Mouse (Mus musculus) neural tube, embryonic 12.5 days (tissue): ENCODE data around the gene Cnnm2. TPM values are rescaled to one million over a fixed set of nuclear protein-coding genes. Genes with fewer than 3 reads are reported as not detected.
A peak's percentile ranks its signal among the peaks of the same experiment; 100 is the strongest.
"Not testable (repeated sequence)": the region's sequence is repeated elsewhere in the genome, so short reads cannot be mapped to it uniquely, and the experiment has no call there.

Experiments used
- ATAC-seq: fragments of 200-750 bp; cut with Nextera tagmentation; 2 replicates; pipeline ENCODE4 v1.8.0; 2017; ENCODE audit warnings: low read depth, mild to moderate bottlenecking, moderate TSS enrichment, moderate library complexity; ENCODE audit not compliant: low FRiP score
- H3K27ac ChIP-seq: fragments of 300-500 bp; sonication (generic); 2 replicates; pipeline ENCODE4 v1.5.1; 2016
- H3K27me3 ChIP-seq: fragments of 300-500 bp; sonication (generic); replicated peaks from 2 replicates; pipeline ENCODE4 v1.6.1; 2016; ENCODE audit warnings: mild to moderate bottlenecking
- H3K36me3 ChIP-seq: fragments of 300-500 bp; sonication (generic); 2 replicates; pipeline ENCODE4 v1.6.1; 2016; ENCODE audit warnings: mild to moderate bottlenecking
- H3K4me1 ChIP-seq: fragments of 300-500 bp; sonication (generic); 2 replicates; pipeline ENCODE4 v1.6.1; 2016
- H3K4me2 ChIP-seq: fragments of 300-500 bp; sonication (generic); replicated peaks from 2 replicates; pipeline ENCODE4 v1.6.1; 2016; ENCODE audit warnings: mild to moderate bottlenecking
- H3K4me3 ChIP-seq: fragments of 300-500 bp; sonication (generic); 2 replicates; pipeline ENCODE4 v1.5.1; 2016
- H3K9ac ChIP-seq: fragments of 300-500 bp; sonication (generic); 2 replicates; pipeline ENCODE4 v1.6.1; 2016; ENCODE audit warnings: mild to moderate bottlenecking
- H3K9me3 ChIP-seq: fragments of 300-500 bp; sonication (generic); 2 replicates; pipeline ENCODE4 v1.6.1; 2016; ENCODE audit warnings: mild to moderate bottlenecking
- WGBS: fragments of 180-500 bp; shearing (Covaris S2); methylation state at CpG from one replicate; pipeline ENCODE4 v1.1.7; 2016; 5-methylcytosine and 5-hydroxymethylcytosine counted together
- polyA plus RNA-seq: library from polyadenylated mRNA; unstranded; fragments of >200 nt; fragmentation: Nextera tagmentation; extraction: Ambion mirVana; gene quantifications from 2 replicates; pipeline ENCODE4 v1.2.1, GENCODE M21; 2016

Gene Cnnm2
- polyA plus RNA-seq, 1 experiment from 2014 or later = 8.4 TPM

DNA sequence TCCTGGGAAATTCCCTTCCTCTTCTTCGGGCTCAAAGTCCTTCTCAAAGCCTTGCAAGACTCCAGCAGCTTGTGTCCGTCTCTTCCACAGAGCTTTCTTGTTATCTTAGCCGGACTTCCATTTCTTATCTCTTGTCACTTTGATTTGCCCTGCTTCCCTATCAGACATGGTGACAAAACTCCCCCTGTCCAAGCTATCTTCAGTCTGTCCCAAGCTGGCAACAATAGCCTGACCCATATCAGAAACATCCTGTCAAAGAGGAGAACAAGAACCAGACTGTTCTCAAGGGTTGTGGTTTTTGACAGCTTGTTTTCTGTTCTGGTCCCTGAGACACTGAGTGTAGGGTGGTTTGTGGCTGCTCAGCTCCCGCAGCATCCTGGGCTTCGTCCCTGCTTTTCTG is 26.2 kb upstream of the Cnnm2 start:
- 71% methylated on average over 5 of the region's 5 CpGs for WGBS
- H3K9ac ChIP-seq = no peak overlapping the region
- H3K27me3 ChIP-seq = no peaks in the 10 kb centered on the region
- no peak overlapping the region for H3K4me3 ChIP-seq
- H3K27ac ChIP-seq = no peak overlapping the region
- ATAC-seq = no peak
- H3K4me2 ChIP-seq = no peak overlapping the region
- H3K36me3 ChIP-seq = 0 out of 2 replicates have a peak, but pooled peaks cover 5% of the 10 kb centered on the region
- H3K4me1 ChIP-seq = no peaks in the 10 kb centered on the region
- H3K9me3 ChIP-seq = no peaks in the 10 kb centered on the region

DNA sequence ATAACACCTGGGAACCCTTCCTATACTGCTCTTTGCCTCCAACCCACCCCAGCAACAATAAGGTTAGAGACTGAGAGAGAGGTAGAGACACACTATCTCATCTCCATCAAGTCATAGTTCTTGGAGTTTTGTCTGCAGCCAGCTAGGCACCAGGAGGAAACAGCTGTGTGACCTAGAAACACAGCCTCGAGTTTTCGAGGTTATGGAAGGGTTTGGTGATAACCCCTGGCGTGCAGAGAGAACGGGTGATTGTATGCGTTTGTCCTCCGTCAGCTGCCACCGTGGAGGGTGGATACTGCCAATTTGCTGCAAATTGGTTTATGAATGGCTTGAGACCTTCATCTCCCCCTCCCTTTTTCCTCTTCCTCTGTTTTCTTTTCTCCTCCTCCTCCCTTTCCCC is 24.3 kb upstream of the Cnnm2 start:
- WGBS = 81% methylated on average over 7 of the region's 7 CpGs
- no peak overlapping the region for H3K9ac ChIP-seq
- H3K27ac ChIP-seq = no peak overlapping the region
- no peak overlapping the region for H3K4me2 ChIP-seq
- H3K36me3 ChIP-seq = 0 out of 2 replicates have a peak, but pooled peaks cover 5% of the 10 kb centered on the region
- H3K4me3 ChIP-seq = no peak overlapping the region
- H3K27me3 ChIP-seq = no peaks in the 10 kb centered on the region
- no peaks in the 10 kb centered on the region for H3K9me3 ChIP-seq
- no peaks in the 10 kb centered on the region for H3K4me1 ChIP-seq
- no peak for ATAC-seq

DNA sequence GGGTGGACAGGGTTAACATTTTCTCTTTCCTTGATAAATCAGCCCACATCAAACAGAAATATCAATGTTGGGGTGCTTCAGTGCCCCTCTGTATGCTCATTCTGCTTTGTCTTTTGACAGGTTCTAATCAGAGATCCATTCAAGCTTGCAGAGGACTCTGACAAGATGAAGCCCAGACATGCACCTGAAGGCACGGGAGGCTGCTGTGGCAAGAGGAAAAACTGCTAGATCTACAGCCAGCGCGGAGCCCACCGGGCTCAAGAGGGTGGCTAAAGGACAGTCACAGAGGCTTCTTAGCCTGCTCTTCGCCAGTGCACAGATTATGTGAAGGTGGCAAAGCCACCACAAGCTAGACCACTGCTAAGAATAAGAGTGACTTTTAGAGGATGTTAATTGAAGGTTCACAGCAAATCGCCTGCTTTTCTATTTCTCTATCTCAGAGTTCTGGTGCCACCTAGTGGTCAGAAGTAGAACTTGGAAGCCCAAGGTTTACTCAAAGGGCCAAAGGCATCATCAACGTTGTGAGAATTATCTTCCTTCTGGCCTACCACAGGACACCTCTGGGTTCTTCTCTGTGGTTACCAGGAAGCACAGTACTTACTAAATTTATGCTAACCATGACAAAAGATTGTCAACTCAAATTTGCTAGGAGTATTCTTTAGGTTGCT is 20.9 kb upstream of the Cnnm2 start:
- Histone ChIP-seq H3K4me2 (no peak overlapping the region), H3K4me1 (no peaks in the 10 kb centered on the region), H3K9me3 (no peaks in the 10 kb centered on the region), H3K27ac (no peak overlapping the region), H3K27me3 (no peaks in the 10 kb centered on the region), H3K36me3 (no peaks in the 10 kb centered on the region), H3K9ac (no peak overlapping the region), H3K4me3 (no peak overlapping the region)
- WGBS = 56% methylated on average over 7 of the region's 7 CpGs
- no peak for ATAC-seq

DNA sequence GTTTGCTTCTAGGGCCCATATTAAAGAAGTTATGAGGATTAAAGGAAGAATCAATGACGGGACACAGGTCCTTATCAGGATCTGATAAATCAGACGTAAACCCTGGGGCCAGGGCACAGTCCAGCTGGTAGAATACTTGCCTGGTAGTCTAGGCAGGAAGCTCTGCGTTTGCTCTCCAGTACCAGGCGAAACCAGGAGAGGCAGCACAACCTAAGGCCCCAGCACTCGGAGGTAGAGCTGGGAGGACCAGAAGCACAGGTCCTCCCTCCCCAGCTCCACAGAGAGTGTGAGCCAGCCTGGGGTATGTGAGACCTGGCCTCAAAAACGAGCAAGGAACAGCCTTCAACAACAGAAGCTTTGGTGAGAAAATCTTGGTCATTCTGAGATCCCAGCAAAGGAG is 19.8 kb upstream of the Cnnm2 start:
- no peak overlapping the region for H3K4me2 ChIP-seq
- no peaks in the 10 kb centered on the region for H3K27me3 ChIP-seq
- H3K27ac ChIP-seq = no peak overlapping the region
- H3K9me3 ChIP-seq = no peaks in the 10 kb centered on the region
- 45% methylated on average over 6 of the region's 6 CpGs for WGBS
- no peaks in the 10 kb centered on the region for H3K36me3 ChIP-seq
- no peak for ATAC-seq
- H3K9ac ChIP-seq = no peak overlapping the region
- no peaks in the 10 kb centered on the region for H3K4me1 ChIP-seq
- no peak overlapping the region for H3K4me3 ChIP-seq

DNA sequence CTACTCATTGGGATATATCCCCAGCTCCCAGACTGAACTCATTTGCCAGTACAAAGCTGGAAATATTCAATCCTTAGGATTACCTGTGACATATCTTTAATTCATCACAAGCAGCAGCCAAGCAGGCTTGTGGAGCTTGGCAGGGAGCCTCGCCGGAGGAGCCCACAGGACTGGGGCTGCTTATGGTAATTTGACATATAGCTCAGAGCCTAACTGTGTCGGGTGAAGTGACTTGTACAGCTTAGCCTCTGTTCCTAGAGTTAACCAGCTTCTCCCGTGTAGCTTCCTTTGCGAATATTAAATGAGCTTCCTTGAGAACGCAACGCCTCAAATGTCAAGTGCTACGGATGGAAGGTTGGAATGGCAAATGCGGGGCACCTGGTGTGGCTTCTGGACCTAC is 16.7 kb upstream of the Cnnm2 start:
- Histone ChIP-seq H3K4me2 (no peak overlapping the region), H3K9me3 (no peaks in the 10 kb centered on the region), H3K27ac (no peak overlapping the region), H3K9ac (no peak overlapping the region), H3K27me3 (no peaks in the 10 kb centered on the region), H3K4me1 (no peaks in the 10 kb centered on the region), H3K4me3 (no peak overlapping the region), H3K36me3 (no peaks in the 10 kb centered on the region)
- 76% methylated on average over 9 of the region's 9 CpGs for WGBS
- ATAC-seq = no peak

GRCm38 (mm10) chr19:46747799-46748198 is 13.6 kb upstream of the Cnnm2 start:
- WGBS = 94% methylated on average over 3 of the region's 3 CpGs
- Histone ChIP-seq H3K4me1 (no peaks in the 10 kb centered on the region), H3K9me3 (no peaks in the 10 kb centered on the region), H3K36me3 (no peaks in the 10 kb centered on the region), H3K27ac (no peak overlapping the region), H3K4me3 (no peak overlapping the region), H3K27me3 (no peaks in the 10 kb centered on the region), H3K4me2 (no peak overlapping the region), H3K9ac (no peak overlapping the region)
- ATAC-seq = no peak

DNA sequence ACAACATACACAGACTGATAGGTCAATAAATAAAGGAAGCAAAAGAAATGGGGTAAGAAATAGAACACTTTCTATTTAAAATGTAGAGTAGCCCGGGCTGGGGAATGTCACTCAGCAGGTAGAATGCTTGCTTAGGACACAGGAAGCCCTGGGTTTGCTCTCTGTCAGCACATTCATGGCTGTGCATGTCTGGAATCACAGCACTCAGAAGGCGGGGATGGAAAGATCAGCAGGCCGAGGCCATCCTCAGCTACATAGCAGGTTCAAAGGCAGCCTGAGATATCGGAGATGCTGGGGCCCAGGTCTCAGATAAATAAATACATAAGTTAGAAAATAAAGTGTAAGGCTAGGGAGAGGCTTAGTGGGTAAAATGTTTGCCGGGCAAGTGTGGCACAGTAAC is 9.2 kb upstream of the Cnnm2 start:
- Histone ChIP-seq H3K4me2 (no peak overlapping the region), H3K27ac (no peak overlapping the region), H3K4me3 (no peak overlapping the region), H3K9ac (no peak overlapping the region), H3K4me1 (no peaks in the 10 kb centered on the region), H3K27me3 (no peaks in the 10 kb centered on the region), H3K36me3 (no peaks in the 10 kb centered on the region), H3K9me3 (no peaks in the 10 kb centered on the region)
- no peak for ATAC-seq
- 88% methylated on average over 5 of the region's 5 CpGs for WGBS

DNA sequence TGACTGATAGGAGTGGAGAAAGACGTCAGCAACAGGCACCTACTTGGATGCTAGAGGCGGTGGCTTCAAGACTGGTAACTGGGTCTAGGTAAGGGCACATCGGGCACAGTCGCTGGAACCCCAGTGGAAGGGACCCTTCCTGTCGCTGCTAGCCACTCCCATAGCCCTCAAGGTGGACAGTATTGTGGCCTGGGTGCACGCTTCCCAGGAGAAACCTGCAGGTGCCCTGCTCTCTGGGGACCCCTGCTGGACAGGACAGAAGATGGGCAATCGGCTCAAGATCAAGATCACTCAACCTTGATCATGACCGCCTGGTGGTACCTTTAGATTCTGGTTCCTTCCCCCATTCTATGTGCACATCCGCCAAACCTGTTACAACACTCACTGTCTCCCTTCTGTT is 6.3 kb upstream of the Cnnm2 start:
- Histone ChIP-seq H3K4me3 (no peak overlapping the region), H3K9ac (no peak overlapping the region)

DNA sequence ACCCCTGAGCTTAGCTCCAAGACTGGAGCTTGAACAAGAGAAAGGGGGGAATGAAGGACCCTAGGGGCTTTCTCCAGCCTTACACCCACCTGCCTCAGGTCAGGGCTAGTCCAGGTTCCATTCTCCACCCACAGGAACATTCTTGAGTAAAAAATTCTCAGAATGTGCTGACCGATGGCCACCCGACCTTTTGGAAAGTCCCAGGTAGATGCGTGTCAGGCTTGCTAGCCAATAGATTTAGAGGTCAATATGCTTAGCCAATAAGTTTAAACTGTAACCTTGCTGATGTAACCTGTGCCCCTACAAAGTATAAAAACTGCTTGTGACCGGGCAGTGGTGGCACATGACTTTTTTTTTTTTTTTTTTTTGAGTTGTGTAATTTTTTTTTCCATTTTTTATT is 5.2 kb upstream of the Cnnm2 start:
- Histone ChIP-seq H3K9me3 (no peaks in the 10 kb centered on the region), H3K36me3 (no peaks in the 10 kb centered on the region), H3K4me2 (no peak overlapping the region), H3K4me3 (no peak overlapping the region), H3K27me3 (no peaks in the 10 kb centered on the region), H3K4me1 (no peaks in the 10 kb centered on the region), H3K9ac (no peak overlapping the region), H3K27ac (no peak overlapping the region)
- WGBS = 88% methylated on average over 4 of the region's 4 CpGs
- ATAC-seq = no peak

More for the DNA sequence above, 6.3 kb upstream of the Cnnm2 start:
- Histone ChIP-seq H3K36me3 (no peaks in the 10 kb centered on the region), H3K4me2 (no peak overlapping the region), H3K27ac (no peak overlapping the region), H3K4me1 (no peaks in the 10 kb centered on the region), H3K27me3 (no peaks in the 10 kb centered on the region), H3K9me3 (no peaks in the 10 kb centered on the region)
- ATAC-seq = no peak
- 46% methylated on average over 9 of the region's 9 CpGs for WGBS

DNA sequence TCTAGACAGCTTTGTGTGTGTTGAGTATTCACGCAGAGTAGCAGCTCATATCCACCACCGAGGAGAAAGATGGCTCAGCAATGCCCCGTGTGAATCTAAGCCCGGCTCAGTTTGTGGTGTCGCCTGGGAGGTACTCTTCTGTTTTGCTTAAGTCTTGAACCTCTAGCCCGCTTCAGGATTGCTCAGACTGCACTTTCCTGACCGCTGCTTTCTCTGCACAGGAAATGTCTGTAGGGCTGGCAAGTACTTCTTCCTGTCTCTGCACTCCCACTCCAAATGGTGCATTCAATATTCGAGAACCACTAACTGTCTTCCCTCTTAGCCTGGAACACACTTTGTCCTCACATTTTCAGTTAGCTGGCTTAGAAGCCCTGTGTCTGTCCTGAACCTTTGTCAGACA is 2.3 kb upstream of the Cnnm2 start:
- no peaks in the 10 kb centered on the region for H3K9me3 ChIP-seq
- H3K27me3 ChIP-seq = no peaks in the 10 kb centered on the region; the same call in 1 of the 2 replicates
- no peak overlapping the region for H3K4me3 ChIP-seq
- H3K27ac ChIP-seq = no peak overlapping the region
- H3K4me2 ChIP-seq = no peak overlapping the region
- H3K9ac ChIP-seq = no peak overlapping the region
- 67% methylated on average over 8 of the region's 8 CpGs for WGBS
- H3K4me1 ChIP-seq = peaks cover 14% of the 10 kb centered on the region
- no peak for ATAC-seq
- no peaks in the 10 kb centered on the region for H3K36me3 ChIP-seq

DNA sequence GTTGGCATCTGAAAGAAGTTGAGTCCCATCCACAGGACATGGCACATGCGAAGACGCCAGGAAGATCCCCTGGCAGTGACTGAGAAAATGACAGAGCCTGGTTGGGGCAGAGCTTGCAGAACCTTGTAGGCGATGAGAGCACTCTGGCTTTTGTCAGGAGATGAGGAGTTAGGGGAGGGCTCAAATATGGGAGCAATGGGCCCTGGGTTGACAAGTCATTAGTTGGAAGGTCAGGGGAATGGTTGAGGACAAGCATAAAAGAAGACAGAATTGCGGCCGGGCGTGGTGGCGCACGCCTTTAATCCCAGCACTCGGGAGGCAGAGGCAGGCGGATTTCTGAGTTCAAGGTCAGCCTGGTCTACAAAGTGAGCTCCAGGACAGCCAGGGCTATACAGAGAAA is 1.5 kb upstream of the Cnnm2 start:
- H3K9me3 ChIP-seq, H3K27ac ChIP-seq, H3K36me3 ChIP-seq, H3K27me3 ChIP-seq, H3K4me3 ChIP-seq, H3K4me2 ChIP-seq, ATAC-seq, H3K9ac ChIP-seq: not testable (repeated sequence)
- 89% methylated on average over 10 of the region's 10 CpGs for WGBS
- peaks cover 22% of the 10 kb centered on the region for H3K4me1 ChIP-seq

DNA sequence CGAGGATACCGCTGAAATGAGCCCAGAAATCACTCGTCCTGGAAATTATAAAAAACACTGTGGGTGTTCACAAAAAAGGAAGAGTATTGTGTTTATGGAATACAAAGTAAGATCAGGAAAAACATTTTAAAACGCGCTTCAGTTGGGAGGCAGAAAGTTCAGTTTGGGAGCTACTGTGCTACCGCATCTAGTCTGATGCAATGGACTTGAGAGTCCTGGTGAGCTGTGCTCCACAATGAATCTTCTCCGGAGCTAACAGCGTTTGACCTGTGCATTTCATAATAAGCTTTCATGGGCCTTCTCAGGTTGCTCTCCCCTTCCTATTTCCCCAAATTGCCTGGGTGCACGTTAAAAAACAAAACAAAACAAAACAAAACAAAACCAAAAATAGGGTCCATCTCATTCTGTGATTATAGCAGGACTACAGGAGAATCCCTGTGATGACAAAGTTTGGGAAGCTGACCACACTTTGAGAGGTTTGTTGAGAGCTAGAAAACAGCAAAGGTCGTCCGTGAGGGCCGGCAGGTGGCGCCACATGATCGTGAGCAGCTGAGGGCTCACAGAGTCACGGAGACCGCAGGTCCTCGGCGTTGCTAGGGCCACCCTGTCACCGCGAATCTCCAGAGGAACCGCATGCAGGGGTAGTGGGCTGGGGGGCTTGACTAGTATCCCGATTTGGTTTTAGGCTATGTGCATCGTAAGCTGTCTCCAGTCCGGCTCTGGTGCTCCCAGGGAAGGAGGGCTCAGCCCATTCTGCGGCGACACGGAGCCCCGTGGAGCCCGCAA is 828 bp upstream of the Cnnm2 start:
- peak; percentile 78 for ATAC-seq

GRCm38 (mm10) chr19:46761971-46762290 is 535 bp downstream of the Cnnm2 start:
- peaks cover 32% of the 10 kb centered on the region for H3K4me1 ChIP-seq
- no peaks in the 10 kb centered on the region for H3K36me3 ChIP-seq
- no peaks in the 10 kb centered on the region for H3K9me3 ChIP-seq
- H3K27me3 ChIP-seq = no peaks in the 10 kb centered on the region; the same call in 1 of the 2 replicates
- peak; percentile 10 for ATAC-seq
- H3K27ac ChIP-seq = peak overlapping the region; percentile 77
- peak overlapping the region; percentile 76 for H3K4me3 ChIP-seq
- WGBS = under 1% methylated on average over 36 of the region's 36 CpGs
- H3K4me2 ChIP-seq = peak overlapping the region; percentile 97
- peak overlapping the region; percentile 73 for H3K9ac ChIP-seq

More for the DNA sequence above, 828 bp upstream of the Cnnm2 start:
- no peaks in the 10 kb centered on the region for H3K36me3 ChIP-seq
- H3K9ac ChIP-seq = peak overlapping the region; percentile 29; the same call in 1 of the 2 replicates
- peak overlapping the region; percentile 76 for H3K4me3 ChIP-seq
- peak overlapping the region; percentile 97 for H3K4me2 ChIP-seq
- H3K27me3 ChIP-seq = no peaks in the 10 kb centered on the region; the same call in 1 of the 2 replicates
- H3K27ac ChIP-seq = no peak overlapping the region
- WGBS = 21% methylated on average over 29 of the region's 29 CpGs
- peaks cover 25% of the 10 kb centered on the region for H3K4me1 ChIP-seq
- no peaks in the 10 kb centered on the region for H3K9me3 ChIP-seq
